Mouse (Mus musculus) megakaryocyte-erythroid progenitor cell, adult 5-6 weeks (primary cell): ENCODE measurements around the gene Drg1. TPM values are rescaled to one million over a fixed set of nuclear protein-coding genes. Genes with fewer than 3 reads are reported as not detected.
A peak's percentile ranks its signal among the peaks of the same experiment; 100 is the strongest.
"Not testable (repeated sequence)": the region's sequence is repeated elsewhere in the genome, so short reads cannot be mapped to it uniquely, and the experiment has no call there.

Experiments used
- ATAC-seq: replicated peaks from 2 replicates; pipeline ENCODE4 v1.8.0; 2016; ENCODE audit warnings: mild to moderate bottlenecking, inconsistent platforms; ENCODE audit not compliant: severe bottlenecking, poor library complexity, low FRiP score, low TSS enrichment
- total RNA-seq, 2 experiments: library from RNA; stranded (forward) in 1 of 2; stranded (reverse) in 1 of 2; fragments of 200-1000, 215-1000 nt in 1 of 2; fragments of >200 nt in 1 of 2; fragmentation: Nextera tagmentation in 1 of 2; gene quantifications; 2 replicates each; pipeline ENCODE4 v1.2.3; 2014 to 2017

Drg1 gene
- total RNA-seq, 2 experiments from 2014 or later = 211 to 276 TPM

GRCm38 (mm10) chr11:3178968-3179725 lies 87.1 kb downstream of the Drg1 start:
- not testable (repeated sequence) for ATAC-seq

DNA sequence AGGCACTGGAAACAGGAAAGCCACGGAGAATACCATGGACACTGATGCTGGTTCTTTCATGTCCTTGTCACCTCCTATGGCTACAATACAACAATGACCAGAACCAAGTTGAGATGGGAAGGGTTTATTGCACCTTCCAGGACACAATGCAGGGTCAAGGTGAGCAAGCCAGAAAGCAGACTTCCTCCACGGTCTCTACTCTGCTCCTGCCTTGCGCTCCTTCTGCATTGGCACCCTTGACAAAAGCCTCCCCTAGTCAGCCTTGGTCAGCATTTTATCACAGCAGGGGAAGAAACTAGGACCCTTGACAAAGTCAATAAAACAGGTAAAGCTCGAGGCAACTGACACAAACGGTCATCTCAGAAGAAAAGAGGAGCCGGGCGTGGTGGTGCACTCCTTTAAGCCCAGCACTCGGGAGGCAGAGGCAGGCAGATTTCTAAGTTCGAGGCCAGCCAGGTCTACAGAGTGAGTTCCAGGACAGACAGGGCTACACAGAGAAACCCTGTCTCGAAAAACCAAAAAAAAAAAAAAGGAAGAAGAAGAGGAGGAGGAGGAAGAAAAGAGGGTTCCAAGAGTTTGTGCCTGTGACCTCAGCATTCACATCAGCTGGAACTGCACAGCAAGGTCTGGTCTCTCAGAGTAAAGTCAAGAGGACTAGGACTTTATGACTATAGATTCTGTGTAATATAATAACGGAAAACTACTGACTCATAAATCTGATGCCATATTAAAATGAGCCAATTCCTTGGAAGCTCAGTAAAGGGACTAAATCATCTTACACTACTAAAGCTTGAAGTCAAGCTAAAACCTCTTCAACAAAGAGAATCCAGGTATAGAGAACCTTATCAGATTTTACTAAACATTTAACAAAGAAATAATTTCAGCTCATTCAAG lies 92.5 kb downstream of the Drg1 start:
- peak; percentile 46 for ATAC-seq

DNA sequence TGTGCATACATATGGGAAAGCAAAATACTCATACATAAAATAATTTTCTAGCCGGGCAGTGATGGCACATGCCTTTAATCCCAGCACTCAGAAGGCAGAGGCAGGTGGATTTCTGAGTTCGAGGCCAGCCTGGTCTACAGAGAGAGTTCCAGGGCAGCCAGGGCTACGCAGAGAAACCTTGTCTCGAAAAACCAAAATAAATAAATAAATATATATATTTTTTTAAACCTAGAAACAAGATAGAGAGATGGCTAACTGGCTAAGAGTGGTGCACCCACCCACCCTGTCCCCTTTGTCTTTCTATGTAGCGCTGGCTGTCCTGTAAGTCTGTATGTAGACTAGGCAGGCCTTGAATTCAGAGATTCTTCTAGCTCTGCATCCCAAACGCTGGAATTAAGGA lies 93.7 kb downstream of the Drg1 start:
- ATAC-seq = not testable (repeated sequence)

DNA sequence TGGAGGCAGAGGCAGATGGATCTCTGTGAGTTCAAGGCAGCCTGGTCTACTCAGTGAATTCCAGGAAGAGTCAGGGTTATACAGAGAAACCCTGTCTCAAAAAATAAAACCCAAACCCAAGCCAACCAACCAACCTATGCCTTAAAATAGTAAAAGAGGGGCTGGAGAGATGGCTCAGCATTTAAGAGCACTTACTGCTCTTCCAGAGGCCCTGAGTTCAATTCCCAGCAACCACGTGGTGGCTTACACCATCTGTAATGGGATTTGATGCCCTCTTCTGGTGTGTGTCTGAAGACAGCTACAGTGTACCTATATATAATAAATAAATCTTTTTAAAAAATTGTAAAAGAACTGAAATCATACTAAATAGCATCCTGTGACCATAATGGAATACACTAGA lies 94.3 kb downstream of the Drg1 start:
- ATAC-seq = not testable (repeated sequence)

GRCm38 (mm10) chr11:3169042-3169441 lies 97.2 kb downstream of the Drg1 start:
- not testable (repeated sequence) for ATAC-seq

DNA sequence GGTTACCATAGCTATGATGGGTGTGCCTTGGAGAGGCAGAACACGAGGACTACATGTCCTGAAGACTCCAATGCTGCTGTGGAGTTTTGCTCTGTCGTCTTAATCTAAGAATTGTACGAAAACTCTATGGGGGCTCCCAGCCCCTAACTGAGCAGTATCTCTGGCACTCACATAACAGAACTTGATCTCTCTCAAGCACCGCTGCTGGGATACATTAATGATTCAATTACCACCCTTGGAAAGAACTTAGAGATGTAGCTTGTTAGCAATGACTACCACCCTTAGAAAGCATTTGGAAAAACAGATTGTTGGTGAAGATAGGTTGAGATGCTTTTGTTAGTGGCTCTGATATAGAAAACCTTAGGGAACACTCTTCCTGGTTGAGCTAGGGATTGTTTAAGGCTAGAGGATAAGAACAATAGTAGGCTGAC lies 98.6 kb downstream of the Drg1 start:
- 0 out of 2 replicates have a peak, but pooled peaks have one; percentile 6 for ATAC-seq

DNA sequence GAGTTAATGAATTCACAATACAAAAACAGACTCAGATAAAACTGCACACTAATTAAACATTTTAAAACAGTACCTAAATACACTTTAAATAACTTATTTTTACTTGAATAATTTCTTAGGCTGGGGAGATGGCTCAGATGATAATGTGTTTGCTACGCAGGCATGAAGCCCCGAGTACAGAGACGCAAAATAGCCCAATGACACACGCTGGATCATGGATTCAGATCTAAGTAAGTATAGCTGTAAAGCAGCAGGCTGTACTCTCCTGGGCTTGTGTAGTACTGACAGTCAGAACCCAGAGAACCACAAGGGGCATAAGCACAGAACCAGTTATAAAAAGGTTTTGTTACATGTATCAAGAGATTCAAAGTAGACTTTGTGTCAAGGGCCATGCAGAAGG lies 99.1 kb downstream of the Drg1 start:
- ATAC-seq = 0 out of 2 replicates have a peak, but pooled peaks have one; percentile 6

DNA sequence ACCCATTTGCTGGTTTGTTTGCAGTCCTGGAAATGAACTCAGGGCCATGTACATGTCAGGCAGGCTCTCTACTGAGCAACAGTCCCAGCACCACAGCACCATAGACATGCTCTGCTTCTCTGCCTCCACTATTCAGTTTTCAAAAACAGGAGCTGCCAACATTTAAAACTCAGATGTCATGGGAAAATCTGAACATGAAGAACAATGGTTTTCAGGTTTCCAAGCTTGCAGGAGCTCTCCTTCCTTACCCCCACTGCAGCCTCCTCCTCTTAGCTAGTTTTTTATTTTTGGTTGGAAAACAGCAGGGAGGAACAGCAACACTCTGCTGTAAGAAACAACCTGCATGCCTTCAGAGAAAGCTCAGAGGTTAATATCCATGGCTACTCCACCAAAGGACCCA lies 99.9 kb downstream of the Drg1 start:
- not testable (repeated sequence) for ATAC-seq

- ATAC-seq = peak; percentile 16
These were observed 100.9 kb downstream of the Drg1 start for GRCm38 (mm10) chr11:3165210-3165782.

- ATAC-seq = not testable (repeated sequence)
These were observed 102.6 kb downstream of the Drg1 start for GRCm38 (mm10) chr11:3163661-3164060.

DNA sequence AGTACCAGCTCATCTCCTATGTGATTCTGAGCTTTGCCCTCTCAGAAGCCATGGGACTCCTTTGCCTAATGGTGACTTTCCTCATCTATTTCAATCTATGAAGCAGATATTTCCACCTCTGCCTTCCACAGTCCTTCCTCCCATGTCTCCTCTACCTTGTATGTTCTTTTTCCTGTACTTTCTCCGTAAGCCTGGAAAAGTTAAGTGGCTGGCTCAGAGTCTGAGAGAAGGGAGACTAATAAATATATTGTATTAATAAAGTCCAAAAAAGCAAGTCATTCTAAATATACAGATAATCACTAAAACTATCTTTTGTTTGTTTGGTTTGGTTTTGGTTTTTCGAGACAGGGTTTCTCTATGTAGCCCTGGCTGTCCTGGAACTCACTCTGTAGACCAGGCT lies 103.1 kb downstream of the Drg1 start:
- ATAC-seq = not testable (repeated sequence)

DNA sequence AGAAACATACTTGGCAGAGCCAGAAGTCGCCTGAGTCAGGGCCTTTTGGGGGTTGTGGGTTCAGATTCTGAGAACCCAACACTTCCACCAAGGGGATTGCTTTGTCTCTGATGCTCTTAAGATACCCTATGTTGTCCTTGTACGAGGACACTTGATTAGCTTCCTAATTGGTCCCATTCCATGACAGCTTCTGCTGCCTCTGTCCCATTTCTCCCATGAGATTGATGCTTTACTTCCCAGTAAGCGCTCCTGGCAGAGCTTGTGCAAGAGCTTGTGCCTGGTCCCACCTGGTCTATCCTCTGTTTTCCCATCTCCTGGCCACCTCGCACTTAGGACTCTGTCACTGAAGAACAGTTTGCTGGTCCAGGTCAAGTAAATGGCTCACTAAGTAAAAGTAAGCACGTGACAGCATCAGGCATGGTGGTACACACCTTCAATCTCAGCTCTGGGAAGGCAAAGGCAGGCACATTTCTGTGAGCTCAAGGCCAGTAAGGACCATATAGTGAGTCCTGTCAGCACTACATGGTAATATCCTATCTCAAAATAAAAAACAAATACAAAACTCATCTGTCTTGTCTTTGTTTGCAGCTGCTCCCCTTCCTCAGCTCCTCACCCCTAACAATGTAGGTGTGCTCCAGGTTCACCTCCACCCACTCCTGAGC lies 103.8 kb downstream of the Drg1 start:
- ATAC-seq = peak; percentile 6; the same call in 1 of the 2 replicates

DNA sequence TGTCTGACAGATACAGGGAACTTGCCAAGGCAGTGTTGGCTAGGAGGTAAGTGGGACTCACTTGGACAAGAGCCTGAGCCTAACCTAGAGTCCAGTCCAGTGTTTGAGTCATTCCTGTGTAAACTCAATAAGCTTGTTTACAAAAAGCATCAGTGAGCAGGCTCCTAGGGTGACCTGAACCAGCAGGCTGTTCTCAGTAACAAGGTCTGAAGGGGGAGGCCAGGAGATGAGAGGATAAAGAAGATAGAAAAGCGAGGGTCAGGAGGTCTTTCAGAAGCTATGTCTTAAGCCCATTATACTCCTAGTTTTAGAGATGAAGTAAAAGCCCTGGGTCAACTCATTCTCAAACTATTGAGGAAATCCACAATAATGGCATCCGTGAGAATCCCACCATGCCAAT lies 104.8 kb downstream of the Drg1 start:
- not testable (repeated sequence) for ATAC-seq

- not testable (repeated sequence) for ATAC-seq
These were observed 107.4 kb downstream of the Drg1 start for GRCm38 (mm10) chr11:3158800-3159199.

- ATAC-seq = not testable (repeated sequence)
These were observed 108.2 kb downstream of the Drg1 start for GRCm38 (mm10) chr11:3157996-3158395.

DNA sequence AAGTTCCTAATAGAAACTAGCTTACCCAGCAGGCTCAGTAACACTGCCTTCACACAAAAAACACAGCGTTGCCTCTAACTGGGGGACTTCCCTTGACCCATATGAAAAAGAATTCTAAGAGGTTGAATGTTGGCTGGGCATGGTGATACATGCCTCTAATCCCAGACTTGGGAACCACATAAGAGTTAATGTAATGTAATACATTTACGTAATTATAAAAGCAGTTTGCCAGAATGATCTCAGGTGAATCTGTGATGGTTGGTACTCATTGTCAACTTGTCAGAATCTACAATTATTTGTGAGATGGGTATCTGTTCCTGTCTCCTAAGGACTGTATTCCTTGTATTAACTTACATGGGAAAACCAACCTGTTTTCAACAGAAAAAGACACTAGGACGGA lies 109.2 kb downstream of the Drg1 start:
- not testable (repeated sequence) for ATAC-seq

GRCm38 (mm10) chr11:3153666-3154397 lies 112.4 kb downstream of the Drg1 start:
- ATAC-seq = peak; percentile 3; the same call in 1 of the 2 replicates

GRCm38 (mm10) chr11:3151358-3151757 lies 114.9 kb downstream of the Drg1 start:
- ATAC-seq = not testable (repeated sequence)

- not testable (repeated sequence) for ATAC-seq
These were observed 115.6 kb downstream of the Drg1 start for GRCm38 (mm10) chr11:3150677-3151003.
